Mouse (Mus musculus) 3T3-L1 (cell line): ENCODE measurements around the gene Ccl4.

Source experiments
- DNase-seq: peaks from one replicate; pipeline ENCODE4 v3.0.0-alpha.2; 2015; ENCODE audit warnings: low read depth, low spot score

Gene Ccl4

GRCm38 (mm10) chr11:83662204-83662603 is at the start of gene Ccl4:
TSS of gene Ccl4 (plus strand) at chr11:83662584.
- DNase-seq, result no peak

- peak; percentile 76 for DNase-seq
These were observed 45.8 kb upstream of the Ccl4 start for GRCm38 (mm10) chr11:83616586-83616985.

- no peak for DNase-seq
These were observed 44.1 kb upstream of the Ccl4 start for GRCm38 (mm10) chr11:83618238-83618637.

- no peak for DNase-seq
These were observed 43.3 kb upstream of the Ccl4 start for GRCm38 (mm10) chr11:83619037-83619436.

GRCm38 (mm10) chr11:83623586-83623985 is 38.8 kb upstream of the Ccl4 start:
- DNase-seq, result peak; percentile 52

GRCm38 (mm10) chr11:83628808-83629207 is 33.6 kb upstream of the Ccl4 start:
- no peak for DNase-seq

- peak; percentile 74 for DNase-seq
These were observed 31.8 kb upstream of the Ccl4 start for GRCm38 (mm10) chr11:83630630-83631029.

- no peak for DNase-seq
These were observed 31.3 kb upstream of the Ccl4 start for GRCm38 (mm10) chr11:83631065-83631464.

GRCm38 (mm10) chr11:83632744-83633143 is 29.6 kb upstream of the Ccl4 start:
- DNase-seq, result peak; percentile 69

GRCm38 (mm10) chr11:83634425-83634824 is 28.0 kb upstream of the Ccl4 start:
- no peak for DNase-seq

GRCm38 (mm10) chr11:83634898-83635297 is 27.5 kb upstream of the Ccl4 start:
- DNase-seq, result peak; percentile 57

GRCm38 (mm10) chr11:83636742-83637235 is 25.6 kb upstream of the Ccl4 start:
- DNase-seq, result no peak

- no peak for DNase-seq
These were observed 23.4 kb upstream of the Ccl4 start for GRCm38 (mm10) chr11:83638934-83639333.

- DNase-seq, result peak; percentile 46
These were observed 22.9 kb upstream of the Ccl4 start for GRCm38 (mm10) chr11:83639533-83639932.

GRCm38 (mm10) chr11:83640141-83640540 is 22.2 kb upstream of the Ccl4 start:
- no peak for DNase-seq

- DNase-seq, result no peak
These were observed 21.2 kb upstream of the Ccl4 start for GRCm38 (mm10) chr11:83641216-83641615.

- DNase-seq, result no peak
These were observed 16.9 kb upstream of the Ccl4 start, which contains the start of gene Rpl9-ps1 for GRCm38 (mm10) chr11:83645521-83645920. TSS of gene Rpl9-ps1 (minus strand) at chr11:83645621.

GRCm38 (mm10) chr11:83646356-83647149 is 15.8 kb upstream of the Ccl4 start:
- no peak for DNase-seq

- DNase-seq, result no peak
These were observed 13.0 kb upstream of the Ccl4 start, which contains the start of gene Ccl3 for GRCm38 (mm10) chr11:83649305-83649841. TSS of gene Ccl3 (minus strand) at chr11:83649355.

- no peak for DNase-seq
These were observed 7.8 kb upstream of the Ccl4 start for GRCm38 (mm10) chr11:83654606-83655005.

GRCm38 (mm10) chr11:83657508-83657907 is 4.9 kb upstream of the Ccl4 start:
- no peak for DNase-seq

GRCm38 (mm10) chr11:83658797-83659196 is 3.6 kb upstream of the Ccl4 start:
- DNase-seq, result no peak

GRCm38 (mm10) chr11:83663532-83663931 is 1.1 kb downstream of the Ccl4 start:
- DNase-seq, result no peak
